Mouse (Mus musculus) MEL (cell line): ENCODE results near the gene Gclc. TPM values are rescaled to one million over a fixed set of nuclear protein-coding genes. Genes with fewer than 3 reads are reported as not detected.

Source experiments
- DNase-seq: peaks from one replicate; pipeline ENCODE4 v3.0.0; 2011; ENCODE audit warnings: low read depth, low spot score
- H3K27ac ChIP-seq: 2 replicates; pipeline ENCODE4 v1.5.1; 2012; ENCODE audit warnings: low read depth, mild to moderate bottlenecking, control low read depth, low read length, moderate library complexity; ENCODE audit not compliant: control insufficient read depth
- H3K27me3 ChIP-seq, 2 experiments: fragments of 150-350 bp in 1 of 2; sonication (generic) in 1 of 2; 2 replicates each; pipeline ENCODE4 v1.6.1; 2012; ENCODE audit warnings: low read length in 2 of 2, mild to moderate bottlenecking in 2 of 2, improper control_type of control experiment in 1 of 2, moderate library complexity in 1 of 2; ENCODE audit not compliant: insufficient read depth in 2 of 2, control insufficient read depth in 1 of 2
- H3K36me3 ChIP-seq, 2 experiments: 2 replicates each; pipeline ENCODE4 v1.6.1; 2012 to 2014; ENCODE audit warnings: low read length in 2 of 2, improper control_type of control experiment in 1 of 2, inconsistent platforms in 1 of 2, mild to moderate bottlenecking in 1 of 2; ENCODE audit not compliant: insufficient read depth in 2 of 2, control insufficient read depth in 1 of 2
- H3K4me1 ChIP-seq, 2 experiments: fragments of 150-350 bp in 1 of 2; sonication (generic) in 1 of 2; 2 replicates each; pipeline ENCODE4 v1.6.1; 2012; ENCODE audit warnings: low read length in 2 of 2, improper control_type of control experiment in 1 of 2, mild to moderate bottlenecking in 1 of 2; ENCODE audit not compliant: insufficient read depth in 2 of 2, control insufficient read depth in 1 of 2
- H3K4me3 ChIP-seq, 2 experiments: fragments of 150-350 bp in 1 of 2; sonication (generic) in 1 of 2; 2 replicates each; pipeline ENCODE4 v1.5.1; 2012; ENCODE audit warnings: low read depth in 2 of 2, low read length in 2 of 2, mild to moderate bottlenecking in 2 of 2, moderate library complexity in 2 of 2, control low read depth in 1 of 2, improper control_type of control experiment in 1 of 2; ENCODE audit not compliant: control insufficient read depth in 1 of 2, insufficient read depth in 1 of 2
- H3K79me2 ChIP-seq: 2 replicates; pipeline ENCODE4 v1.6.1; 2012; ENCODE audit warnings: mild to moderate bottlenecking, low read length, moderate library complexity; ENCODE audit not compliant: control insufficient read depth, poor library complexity, insufficient read depth
- H3K9ac ChIP-seq: 2 replicates; pipeline ENCODE4 v1.6.1; 2012; ENCODE audit warnings: low read depth, mild to moderate bottlenecking, control low read depth, low read length, moderate library complexity; ENCODE audit not compliant: control insufficient read depth, poor library complexity, severe bottlenecking
- H3K9me3 ChIP-seq: fragments of 150-350 bp; sonication (generic); replicated peaks from 2 replicates; pipeline ENCODE4 v1.6.1; 2012; ENCODE audit warnings: mild to moderate bottlenecking, low read length, improper control_type of control experiment, moderate library complexity; ENCODE audit not compliant: insufficient read depth
- BHLHE40 ChIP-seq: IDR thresholded peaks from 2 replicates; pipeline ENCODE4 v1.6.1; 2012; ENCODE audit warnings: low read depth, mild to moderate bottlenecking, inconsistent platforms, low read length, improper control_type of control experiment, borderline replicate concordance
- CHD1 ChIP-seq: IDR thresholded peaks from 2 replicates; pipeline ENCODE4 v1.6.1; 2012; ENCODE audit warnings: low read depth, mild to moderate bottlenecking, inconsistent platforms, low read length, improper control_type of control experiment
- ELF1 ChIP-seq: IDR thresholded peaks from 2 replicates; pipeline ENCODE4 v1.6.1; 2014; ENCODE audit warnings: low read depth, mild to moderate bottlenecking, inconsistent platforms, low read length, improper control_type of control experiment, moderate library complexity
- EP300 ChIP-seq, 2 experiments: IDR thresholded peaks; 2 replicates each; pipeline ENCODE4 v1.6.1; 2011; ENCODE audit warnings: improper control_type of control experiment in 2 of 2, low read length in 2 of 2, low read depth in 1 of 2, mild to moderate bottlenecking in 1 of 2
- GABPA ChIP-seq: IDR thresholded peaks from 2 replicates; pipeline ENCODE4 v1.6.1; 2012; ENCODE audit warnings: low read depth, mild to moderate bottlenecking, inconsistent platforms, low read length, improper control_type of control experiment, moderate library complexity
- GATA1 ChIP-seq: IDR thresholded peaks from 2 replicates; pipeline ENCODE4 v1.6.1; 2011; ENCODE audit warnings: low read depth, low read length, improper control_type of control experiment
- HCFC1 ChIP-seq: IDR thresholded peaks from 2 replicates; pipeline ENCODE4 v1.6.1; 2012; ENCODE audit warnings: low read depth, mild to moderate bottlenecking, inconsistent platforms, low read length, improper control_type of control experiment, moderate library complexity
- JUND ChIP-seq: IDR thresholded peaks from 2 replicates; pipeline ENCODE4 v1.6.1; 2011; ENCODE audit warnings: low read depth, mild to moderate bottlenecking, improper control_type of control experiment, low read length
- MAZ ChIP-seq: IDR thresholded peaks from 2 replicates; pipeline ENCODE4 v1.6.1; 2012; ENCODE audit warnings: low read depth, mild to moderate bottlenecking, inconsistent platforms, low read length, improper control_type of control experiment
- MEF2A ChIP-seq: IDR thresholded peaks from 2 replicates; pipeline ENCODE4 v1.6.1; 2014; ENCODE audit warnings: low read depth, mild to moderate bottlenecking, inconsistent platforms, low read length, improper control_type of control experiment; ENCODE audit not compliant: poor library complexity, insufficient replicate concordance, severe bottlenecking; ENCODE audit errors: extremely low read depth
- MXI1 ChIP-seq: IDR thresholded peaks from 2 replicates; pipeline ENCODE4 v1.6.1; 2011; ENCODE audit warnings: mild to moderate bottlenecking, low read depth, low read length, improper control_type of control experiment
- MYB ChIP-seq: IDR thresholded peaks from 2 replicates; pipeline ENCODE4 v1.6.1; 2011; ENCODE audit warnings: mild to moderate bottlenecking, low read depth, low read length, improper control_type of control experiment
- MYC ChIP-seq: IDR thresholded peaks from 2 replicates; pipeline ENCODE4 v1.6.1; 2011; ENCODE audit warnings: low read depth, mild to moderate bottlenecking, low read length, improper control_type of control experiment, moderate library complexity
- NELFE ChIP-seq: IDR thresholded peaks from 2 replicates; pipeline ENCODE4 v1.6.1; 2011; ENCODE audit warnings: low read depth, low read length, improper control_type of control experiment
- NRF1 ChIP-seq: IDR thresholded peaks from 2 replicates; pipeline ENCODE4 v1.6.1; 2014; ENCODE audit warnings: low read depth, mild to moderate bottlenecking, inconsistent platforms, low read length, improper control_type of control experiment, moderate library complexity; ENCODE audit not compliant: poor library complexity, insufficient read depth, severe bottlenecking
- RAD21 ChIP-seq: IDR thresholded peaks from 2 replicates; pipeline ENCODE4 v1.6.1; 2011; ENCODE audit warnings: mild to moderate bottlenecking, low read depth, low read length, improper control_type of control experiment
- SMC3 ChIP-seq: IDR thresholded peaks from 2 replicates; pipeline ENCODE4 v1.6.1; 2011; ENCODE audit warnings: low read depth, low read length, improper control_type of control experiment
- TCF12 ChIP-seq: IDR thresholded peaks from 2 replicates; pipeline ENCODE4 v1.6.1; 2014; ENCODE audit warnings: low read depth, mild to moderate bottlenecking, inconsistent platforms, low read length, improper control_type of control experiment, moderate library complexity
- USF2 ChIP-seq, 2 experiments: IDR thresholded peaks; 2 replicates each; pipeline ENCODE4 v1.6.1; 2011 to 2012; ENCODE audit warnings: improper control_type of control experiment in 2 of 2, low read length in 2 of 2, borderline replicate concordance in 1 of 2, inconsistent platforms in 1 of 2, low read depth in 1 of 2, mild to moderate bottlenecking in 1 of 2; ENCODE audit not compliant: insufficient read depth in 1 of 2
- ZC3H11A ChIP-seq: IDR thresholded peaks from 2 replicates; pipeline ENCODE4 v1.6.1; 2012; ENCODE audit warnings: low read depth, mild to moderate bottlenecking, inconsistent platforms, low read length, improper control_type of control experiment
- ZMIZ1 ChIP-seq: IDR thresholded peaks from 2 replicates; pipeline ENCODE4 v1.6.1; 2012; ENCODE audit warnings: low read depth, mild to moderate bottlenecking, inconsistent platforms, low read length, improper control_type of control experiment, moderate library complexity
- ZNF384 ChIP-seq: IDR thresholded peaks from 2 replicates; pipeline ENCODE4 v1.6.1; 2012; ENCODE audit warnings: low read depth, mild to moderate bottlenecking, inconsistent platforms, low read length, improper control_type of control experiment
- polyA plus RNA-seq, 2 experiments: library from polyadenylated mRNA; stranded (reverse) in 1 of 2; unstranded in 1 of 2; fragments of >175 nt in 1 of 2; fragments of >200 nt in 1 of 2; gene quantifications; 2 replicates each; pipeline versions ENCODE4 v1.2.1 to v1.2.4; 2012; ENCODE audit warnings: low replicate concordance in 2 of 2, low read depth in 1 of 2; ENCODE audit not compliant: insufficient read length in 2 of 2, insufficient read depth in 1 of 2, missing spikeins in 1 of 2
- total RNA-seq: library from RNA; depleted of rRNA; stranded (reverse); fragments of 300-350 nt; gene quantifications from 2 replicates; pipeline ENCODE4 v1.2.3, GENCODE M21; 2012

Gene Gclc
- total and polyA plus RNA-seq, 3 experiments, result 22.6 to 84.8 (median 50.4) TPM

DNA sequence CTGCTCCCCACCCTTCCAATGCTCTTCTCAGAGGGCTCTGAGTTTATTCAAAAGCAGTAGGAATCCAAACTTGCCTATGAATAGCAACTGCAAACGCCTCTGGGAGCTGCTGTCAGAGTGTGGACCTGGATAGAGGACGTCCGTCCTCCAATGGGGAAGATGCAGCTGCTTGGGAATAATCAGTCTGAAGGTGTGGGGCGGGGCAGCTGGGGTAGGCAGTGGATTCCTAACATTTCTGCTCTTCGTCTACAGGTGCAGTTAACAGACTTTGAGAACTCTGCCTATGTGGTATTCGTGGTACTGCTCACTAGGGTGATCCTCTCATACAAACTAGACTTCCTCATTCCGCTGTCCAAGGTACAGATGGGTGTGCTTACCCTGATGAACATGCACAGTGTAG is 33.6 kb downstream of the Gclc start:
- no peak overlapping the region for H3K4me3 ChIP-seq
- peaks cover 0 to 39% of the 10 kb centered on the region in 2 experiments; a peak in 2 of 4 replicates for H3K36me3 ChIP-seq
- TF ChIP-seq GATA1 (no peak), USF2 (IDR thresholded peaks at IDR 0.05; ENCODE audit: borderline replicate concordance in 1 of 2, insufficient read depth in 1 of 2, low read depth in 1 of 2, low read length in 2 of 2) (no peak), MEF2A (no peak), BHLHE40 (no peak), MYB (no peak), ELF1 (no peak), JUND (no peak), TCF12 (no peak), EP300 (IDR thresholded peaks at IDR 0.05; ENCODE audit: low read depth in 1 of 2, low read length in 2 of 2) (no peak), NRF1 (no peak), GABPA (no peak), SMC3 (no peak), ZNF384 (no peak)
- no peaks in the 10 kb centered on the region for H3K9me3 ChIP-seq
- H3K4me1 ChIP-seq, result no peaks in the 10 kb centered on the region
- H3K27me3 ChIP-seq, result no peaks in the 10 kb centered on the region
- no peak overlapping the region for H3K27ac ChIP-seq
- H3K9ac ChIP-seq, result no peak overlapping the region
- no peaks in the 10 kb centered on the region for H3K79me2 ChIP-seq
- DNase-seq, result peak; percentile 20

GRCm38 (mm10) chr9:77789615-77790348 is 35.4 kb downstream of the Gclc start:
- peaks cover 0 to 42% of the 10 kb centered on the region in 2 experiments; a peak in 2 of 4 replicates for H3K36me3 ChIP-seq
- H3K9me3 ChIP-seq, result no peaks in the 10 kb centered on the region
- H3K27ac ChIP-seq, result no peak overlapping the region
- no peak overlapping the region for H3K4me3 ChIP-seq
- DNase-seq, result no peak
- H3K9ac ChIP-seq, result no peak overlapping the region
- no peaks in the 10 kb centered on the region for H3K79me2 ChIP-seq
- TF ChIP-seq ZNF384, result no peak
- TF ChIP-seq MYC, result no peak
- TF ChIP-seq ZMIZ1, result no peak
- no peak for TF ChIP-seq HCFC1
- TF ChIP-seq RAD21, result no peak
- TF ChIP-seq TCF12, result no peak
- TF ChIP-seq ZC3H11A, result no peak
- TF ChIP-seq MXI1, result no peak
- TF ChIP-seq JUND, result no peak
- no peak for TF ChIP-seq MAZ
- no peak for TF ChIP-seq ELF1
- no peak for TF ChIP-seq USF2 (IDR thresholded peaks at IDR 0.05; ENCODE audit: borderline replicate concordance in 1 of 2, insufficient read depth in 1 of 2, low read depth in 1 of 2, low read length in 2 of 2)
- no peak for TF ChIP-seq CHD1
- no peak for TF ChIP-seq MEF2A
- no peak for TF ChIP-seq BHLHE40
- TF ChIP-seq NRF1, result no peak
- no peak for TF ChIP-seq GABPA
- no peak for TF ChIP-seq NELFE
- TF ChIP-seq, all 39 proteins: peak for 0
- H3K4me1 ChIP-seq, result no peaks in the 10 kb centered on the region
- no peaks in the 10 kb centered on the region for H3K27me3 ChIP-seq
